Mouse (Mus musculus): ENCODE data around the gene Kctd2.

Kctd2 gene

GRCm38 (mm10) chr11:115400126-115400525 is 19.8 kb upstream of the Kctd2 start:
- no peak for ATAC-seq (ENCODE audit: insufficient number of reproducible peaks, low FRiP score, low TSS enrichment)

- peak; percentile 74; the same call in 1 of the 2 replicates for ATAC-seq (ENCODE audit: insufficient number of reproducible peaks, low FRiP score, low TSS enrichment)
Observed at GRCm38 (mm10) chr11:115400630-115401391, 19.1 kb upstream of the Kctd2 start.

- ATAC-seq (ENCODE audit: insufficient number of reproducible peaks, low FRiP score, low TSS enrichment), result peak; percentile 46; the same call in 1 of the 2 replicates
Observed at GRCm38 (mm10) chr11:115403338-115404124, 16.4 kb upstream of the Kctd2 start, which contains the start of gene Mrpl58. Gene Mrpl58, plus strand, starts transcription at chr11:115403752.

GRCm38 (mm10) chr11:115405723-115406122 is 14.2 kb upstream of the Kctd2 start:
- ATAC-seq (ENCODE audit: insufficient number of reproducible peaks, low FRiP score, low TSS enrichment), result no peak

- ATAC-seq (ENCODE audit: insufficient number of reproducible peaks, low FRiP score, low TSS enrichment), result no peak
Observed at GRCm38 (mm10) chr11:115406858-115407401, 13.0 kb upstream of the Kctd2 start.

- no peak for ATAC-seq (ENCODE audit: insufficient number of reproducible peaks, low FRiP score, low TSS enrichment)
Observed at GRCm38 (mm10) chr11:115408266-115408920, 11.5 kb upstream of the Kctd2 start.

- ATAC-seq (ENCODE audit: insufficient number of reproducible peaks, low FRiP score, low TSS enrichment), result no peak
Observed at GRCm38 (mm10) chr11:115409556-115409955, 10.4 kb upstream of the Kctd2 start.

- no peak for ATAC-seq (ENCODE audit: insufficient number of reproducible peaks, low FRiP score, low TSS enrichment)
Observed at GRCm38 (mm10) chr11:115420336-115421190, 635 bp downstream of the Kctd2 start.

GRCm38 (mm10) chr11:115421328-115421727 is 1.4 kb downstream of the Kctd2 start:
- ATAC-seq (ENCODE audit: insufficient number of reproducible peaks, low FRiP score, low TSS enrichment), result no peak

GRCm38 (mm10) chr11:115421972-115422371 is 2.0 kb downstream of the Kctd2 start:
- no peak for ATAC-seq (ENCODE audit: insufficient number of reproducible peaks, low FRiP score, low TSS enrichment)

- no peak for ATAC-seq (ENCODE audit: insufficient number of reproducible peaks, low FRiP score, low TSS enrichment)
Observed at GRCm38 (mm10) chr11:115423091-115423490, 3.2 kb downstream of the Kctd2 start.

GRCm38 (mm10) chr11:115424666-115425065 is 4.7 kb downstream of the Kctd2 start:
- no peak for ATAC-seq (ENCODE audit: insufficient number of reproducible peaks, low FRiP score, low TSS enrichment)

GRCm38 (mm10) chr11:115425671-115426070 is 5.7 kb downstream of the Kctd2 start:
- ATAC-seq (ENCODE audit: insufficient number of reproducible peaks, low FRiP score, low TSS enrichment), result no peak

- peak; percentile 45; the same call in 1 of the 2 replicates for ATAC-seq (ENCODE audit: insufficient number of reproducible peaks, low FRiP score, low TSS enrichment)
Observed at GRCm38 (mm10) chr11:115427482-115428331, 7.8 kb downstream of the Kctd2 start.

- ATAC-seq (ENCODE audit: insufficient number of reproducible peaks, low FRiP score, low TSS enrichment), result no peak
Observed at GRCm38 (mm10) chr11:115429307-115429706, 9.4 kb downstream of the Kctd2 start.

- ATAC-seq (ENCODE audit: insufficient number of reproducible peaks, low FRiP score, low TSS enrichment), result no peak
Observed at GRCm38 (mm10) chr11:115430561-115430960, 10.6 kb downstream of the Kctd2 start.

- no peak for ATAC-seq (ENCODE audit: insufficient number of reproducible peaks, low FRiP score, low TSS enrichment)
Observed at GRCm38 (mm10) chr11:115432814-115433213, 12.9 kb downstream of the Kctd2 start.

- ATAC-seq (ENCODE audit: insufficient number of reproducible peaks, low FRiP score, low TSS enrichment), result no peak
Observed at GRCm38 (mm10) chr11:115433342-115433741, 13.4 kb downstream of the Kctd2 start.

Measured in cerebellum, adult (tissue).